Mouse (Mus musculus) liver, embryonic 16.5 days (tissue): ENCODE results near the gene Eml5. TPM values are rescaled to one million over a fixed set of nuclear protein-coding genes. Genes with fewer than 3 reads are reported as not detected.

ENCODE experiments used
- ATAC-seq: fragments of 200-750 bp; cut with Nextera tagmentation; 2 replicates; pipeline ENCODE4 v1.8.0; 2017; ENCODE audit warnings: low read depth, mild to moderate bottlenecking, moderate number of reproducible peaks, moderate library complexity
- H3K27ac ChIP-seq: fragments of 300-500 bp; sonication (generic); 2 replicates; pipeline ENCODE4 v1.5.1; 2014; ENCODE audit warnings: mild to moderate bottlenecking, low read length
- H3K27me3 ChIP-seq: fragments of 300-500 bp; sonication (generic); 2 replicates; pipeline ENCODE4 v1.6.1; 2014; ENCODE audit warnings: low read depth, low read length, mixed read lengths; ENCODE audit not compliant: control insufficient read depth, insufficient read depth
- H3K36me3 ChIP-seq: fragments of 300-500 bp; sonication (generic); 2 replicates; pipeline ENCODE4 v1.6.1; 2014; ENCODE audit warnings: mild to moderate bottlenecking; ENCODE audit not compliant: control insufficient read depth, insufficient read depth
- H3K4me1 ChIP-seq: fragments of 300-500 bp; sonication (generic); 2 replicates; pipeline ENCODE4 v1.6.1; 2014; ENCODE audit warnings: low read depth, low read length, mixed read lengths; ENCODE audit not compliant: control insufficient read depth
- H3K4me2 ChIP-seq: fragments of 300-500 bp; sonication (generic); 2 replicates; pipeline ENCODE4 v1.6.1; 2014; ENCODE audit warnings: low read depth, low read length, mixed read lengths
- H3K4me3 ChIP-seq: fragments of 300-500 bp; sonication (generic); 2 replicates; pipeline ENCODE4 v1.5.1; 2014; ENCODE audit warnings: low read depth, mild to moderate bottlenecking, low read length
- H3K9ac ChIP-seq: fragments of 300-500 bp; sonication (generic); 2 replicates; pipeline ENCODE4 v1.6.1; 2014; ENCODE audit warnings: low read depth, low read length
- H3K9me3 ChIP-seq: fragments of 300-500 bp; sonication (generic); replicated peaks from 2 replicates; pipeline ENCODE4 v1.6.1; 2016; ENCODE audit warnings: low read length; ENCODE audit not compliant: control insufficient read depth
- WGBS: fragments of 180-500 bp; shearing (Covaris S2); extraction: QIAGEN DNeasy Blood & Tissue Kit; methylation state at CpG from one replicate; pipeline ENCODE4 v1.1.7; 2014; ENCODE audit not compliant: insufficient replicate concordance; 5-methylcytosine and 5-hydroxymethylcytosine counted together
- polyA plus RNA-seq: library from polyadenylated mRNA; unstranded; fragments of >200 nt; fragmentation: Nextera tagmentation; extraction: Ambion mirVana; gene quantifications from 2 replicates; pipeline ENCODE4 v1.2.1, GENCODE M21; 2015

Gene Eml5
- polyA plus RNA-seq, 1 experiment from 2014 or later = 0.37 TPM

DNA sequence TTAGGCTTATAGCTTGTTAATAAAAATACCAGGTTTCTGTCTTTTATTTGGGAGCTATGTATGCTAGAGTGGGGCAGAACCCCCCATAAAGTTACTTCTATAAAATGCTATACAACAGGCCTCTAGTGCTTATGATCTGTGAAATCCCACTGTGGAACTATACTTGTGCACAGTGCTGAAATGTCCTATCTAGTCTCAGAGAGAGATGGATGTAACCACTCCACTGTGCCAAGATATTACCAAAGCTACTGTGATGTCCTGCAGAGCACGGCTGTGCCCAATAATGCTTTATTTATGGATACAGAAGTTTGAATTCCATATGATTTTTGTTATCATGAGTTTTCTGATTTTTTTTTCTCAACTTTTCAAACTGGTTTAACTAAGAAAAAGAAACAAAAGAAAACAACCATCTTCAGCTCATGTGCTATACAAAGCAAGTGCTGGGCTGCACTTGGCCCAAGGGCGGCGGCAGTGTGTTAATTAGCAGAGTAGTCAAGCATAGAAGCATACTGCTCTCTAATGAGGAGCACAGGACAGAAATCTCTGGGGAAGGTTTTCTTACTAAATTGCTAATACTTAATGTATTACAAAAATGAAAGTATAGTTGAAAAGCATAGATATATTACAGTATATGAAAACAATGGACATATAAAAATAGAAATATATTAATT is 97.1 kb downstream of the Eml5 start:
- no peak overlapping the region for H3K9ac ChIP-seq
- ATAC-seq = no peak
- no peaks in the 10 kb centered on the region for H3K36me3 ChIP-seq
- no peaks in the 10 kb centered on the region for H3K4me1 ChIP-seq
- H3K27me3 ChIP-seq = no peaks in the 10 kb centered on the region
- H3K4me2 ChIP-seq = no peak overlapping the region
- WGBS = 79% methylated on average over 3 of the region's 3 CpGs
- no peak overlapping the region for H3K27ac ChIP-seq
- no peak overlapping the region for H3K4me3 ChIP-seq
- H3K9me3 ChIP-seq = no peaks in the 10 kb centered on the region

DNA sequence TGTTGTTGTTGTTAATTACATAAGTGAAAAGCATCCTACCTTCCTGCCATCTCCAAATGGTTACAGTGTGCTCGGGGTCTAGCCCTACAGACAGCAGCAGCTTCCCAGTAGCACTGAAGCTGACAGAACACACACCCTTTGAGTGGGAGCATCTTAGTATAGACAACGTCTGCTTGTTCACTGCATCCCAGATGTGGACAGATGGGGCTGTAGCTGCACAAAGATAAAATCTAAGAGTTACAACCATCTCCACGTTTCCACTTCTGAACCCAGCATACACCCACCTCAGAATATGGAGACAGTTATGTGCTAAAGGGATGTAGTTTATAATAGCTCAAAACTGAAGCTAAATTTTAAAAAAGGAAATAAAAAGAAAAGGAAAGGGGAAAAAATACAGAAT is 99.0 kb downstream of the Eml5 start:
- no peak overlapping the region for H3K4me3 ChIP-seq
- no peaks in the 10 kb centered on the region for H3K27me3 ChIP-seq
- no peak overlapping the region for H3K27ac ChIP-seq
- no peaks in the 10 kb centered on the region for H3K4me1 ChIP-seq
- no peaks in the 10 kb centered on the region for H3K36me3 ChIP-seq
- no peak for ATAC-seq
- no peaks in the 10 kb centered on the region for H3K9me3 ChIP-seq
- 53% methylated on average over 3 of the region's 3 CpGs for WGBS
- no peak overlapping the region for H3K4me2 ChIP-seq
- H3K9ac ChIP-seq = no peak overlapping the region

GRCm38 (mm10) chr12:98800334-98800733 is 101.0 kb downstream of the Eml5 start:
- no peaks in the 10 kb centered on the region for H3K36me3 ChIP-seq
- H3K4me2 ChIP-seq = no peak overlapping the region
- no peaks in the 10 kb centered on the region for H3K9me3 ChIP-seq
- no peaks in the 10 kb centered on the region for H3K4me1 ChIP-seq
- H3K9ac ChIP-seq = no peak overlapping the region
- ATAC-seq = no peak
- no peak overlapping the region for H3K27ac ChIP-seq
- no peak overlapping the region for H3K4me3 ChIP-seq
- 41% methylated on average over 5 of the region's 5 CpGs for WGBS
- no peaks in the 10 kb centered on the region for H3K27me3 ChIP-seq

DNA sequence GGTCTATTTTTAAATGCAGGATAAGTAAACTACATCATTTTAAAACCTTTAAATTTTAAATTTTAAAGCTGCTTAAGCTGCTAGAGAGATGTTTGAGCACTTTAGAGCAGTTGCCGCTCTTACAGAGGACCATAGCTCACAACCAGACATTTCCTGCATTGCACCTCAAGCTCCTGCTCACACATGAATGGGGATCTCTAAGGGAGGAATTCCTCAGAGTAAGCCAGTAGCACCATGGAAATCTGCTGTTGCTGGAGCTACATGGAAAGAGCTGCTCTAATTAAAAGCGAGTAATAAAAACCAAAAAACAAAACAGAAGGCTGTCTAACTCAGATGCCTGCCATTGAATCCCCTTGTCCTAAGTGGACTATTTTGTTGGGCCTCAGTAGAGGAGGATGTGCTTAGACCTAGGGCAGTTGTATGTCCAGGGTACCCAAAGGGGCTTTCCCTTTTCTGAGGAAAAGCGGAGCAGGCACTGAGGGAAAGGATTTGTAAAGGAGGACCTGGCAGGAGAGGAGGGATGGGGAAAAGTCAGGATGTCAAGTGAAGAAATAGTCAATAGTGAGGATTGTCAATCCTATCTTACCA is 105.5 kb downstream of the Eml5 start:
- H3K9me3 ChIP-seq = no peaks in the 10 kb centered on the region
- H3K27ac ChIP-seq = no peak overlapping the region
- H3K27me3 ChIP-seq = no peaks in the 10 kb centered on the region
- H3K4me2 ChIP-seq = no peak overlapping the region
- no peak overlapping the region for H3K4me3 ChIP-seq
- no peaks in the 10 kb centered on the region for H3K4me1 ChIP-seq
- no peak for ATAC-seq
- no peak overlapping the region for H3K9ac ChIP-seq
- H3K36me3 ChIP-seq = peaks cover 4% of the 10 kb centered on the region; the same call in 1 of the 2 replicates
- WGBS = 84% methylated on average over 3 of the region's 3 CpGs

- Histone ChIP-seq H3K4me3 (no peak overlapping the region), H3K36me3 (peaks cover 38% of the 10 kb centered on the region), H3K9ac (no peak overlapping the region), H3K4me2 (no peak overlapping the region), H3K27ac (no peak overlapping the region), H3K4me1 (no peaks in the 10 kb centered on the region), H3K9me3 (no peaks in the 10 kb centered on the region), H3K27me3 (no peaks in the 10 kb centered on the region)
- WGBS = 91% methylated on average over 1 of the region's 1 CpGs
- ATAC-seq = no peak
Measured at GRCm38 (mm10) chr12:98784251-98784650, 117.0 kb downstream of the Eml5 start.

DNA sequence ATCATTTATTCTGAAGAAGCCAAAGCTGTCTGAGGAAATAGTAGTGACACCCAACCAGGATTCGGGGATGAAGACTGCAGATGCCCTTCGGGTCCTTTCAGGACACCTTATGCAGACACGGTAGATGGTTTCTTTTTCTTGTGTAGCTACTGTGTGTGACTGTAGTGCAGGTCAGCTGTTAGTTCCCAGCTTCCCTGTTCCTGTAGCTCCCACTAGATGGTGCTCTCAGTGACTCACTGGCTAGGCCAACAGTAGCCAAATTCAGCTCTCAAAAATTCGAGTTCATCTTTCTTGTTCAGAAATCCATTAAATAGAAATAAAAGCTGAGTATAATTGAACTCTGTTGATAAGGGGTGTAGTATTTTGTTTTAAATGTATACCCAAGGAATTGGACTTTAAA is 122.1 kb downstream of the Eml5 start:
- no peak overlapping the region for H3K4me2 ChIP-seq
- no peaks in the 10 kb centered on the region for H3K4me1 ChIP-seq
- H3K36me3 ChIP-seq = peaks cover 34% of the 10 kb centered on the region
- no peak overlapping the region for H3K9ac ChIP-seq
- no peak for ATAC-seq
- H3K27me3 ChIP-seq = no peaks in the 10 kb centered on the region
- H3K27ac ChIP-seq = no peak overlapping the region
- no peaks in the 10 kb centered on the region for H3K9me3 ChIP-seq
- 69% methylated on average over 4 of the region's 4 CpGs for WGBS
- H3K4me3 ChIP-seq = no peak overlapping the region

GRCm38 (mm10) chr12:98777509-98777908 is 123.8 kb downstream of the Eml5 start:
- Histone ChIP-seq H3K4me3 (no peak overlapping the region), H3K27me3 (no peaks in the 10 kb centered on the region), H3K4me1 (no peaks in the 10 kb centered on the region), H3K4me2 (no peak overlapping the region), H3K9ac (no peak overlapping the region), H3K27ac (no peak overlapping the region), H3K36me3 (peaks cover 30% of the 10 kb centered on the region), H3K9me3 (no peaks in the 10 kb centered on the region)
- no peak for ATAC-seq
- 57% methylated on average over 3 of the region's 3 CpGs for WGBS

GRCm38 (mm10) chr12:98766241-98766640 is 135.0 kb downstream of the Eml5 start:
- WGBS = 81% methylated on average over 2 of the region's 2 CpGs
- Histone ChIP-seq H3K9me3 (no peaks in the 10 kb centered on the region), H3K27me3 (no peaks in the 10 kb centered on the region), H3K9ac (no peak overlapping the region), H3K36me3 (peaks cover 14% of the 10 kb centered on the region), H3K4me1 (no peaks in the 10 kb centered on the region), H3K4me3 (no peak overlapping the region), H3K4me2 (no peak overlapping the region), H3K27ac (no peak overlapping the region)
- ATAC-seq = no peak

GRCm38 (mm10) chr12:98759700-98760099 is 141.6 kb downstream of the Eml5 start:
- Histone ChIP-seq H3K4me3 (no peak overlapping the region), H3K9ac (no peak overlapping the region), H3K9me3 (no peaks in the 10 kb centered on the region), H3K27ac (no peak overlapping the region), H3K4me1 (no peaks in the 10 kb centered on the region), H3K36me3 (peaks cover 28% of the 10 kb centered on the region), H3K27me3 (no peaks in the 10 kb centered on the region), H3K4me2 (no peak overlapping the region)
- WGBS = 71% methylated on average over 6 of the region's 6 CpGs
- no peak for ATAC-seq
